Comparison of ENCODE assay signal across 9 mouse cellular contexts in genomic region chr11:97278456-97278855, GRCm38 (mm10). TPM values are rescaled to one million over a fixed set of nuclear protein-coding genes. Genes with fewer than 3 reads are reported as not detected.
A peak's percentile ranks its signal among the peaks of the same experiment; 100 is the strongest.
DNase-seq lines count a peak whose midpoint lies in the region; ATAC-seq and TF ChIP-seq lines count a peak whose summit lies in the region.
"Had no signal": no experiment of that assay in that cellular context is flagged by ENCODE, and none has a peak within 500 bp of the region (broad histone marks: within the 10 kb centered on the region; RNA-seq: fewer than 3 reads in every experiment).

No protein-coding gene starts in this region.

- H3K27ac ChIP-seq in heart, embryonic 11.5 days (ENCODE audit: low read depth, low read length), result peak overlapping the region; percentile 98; the same call in 1 of the 2 replicates
- H3K27ac ChIP-seq in ES-Bruce4 (ENCODE audit: insufficient read depth, low read length), result peak overlapping the region; percentile 76
- H3K27ac ChIP-seq in hindbrain, embryonic 11.5 days (ENCODE audit: low read depth, low read length), result no peak overlapping the region
- peak overlapping the region; percentile 99 for H3K27ac ChIP-seq in midbrain, embryonic 10.5 days (replicated peaks)

- TF ChIP-seq POLR2A in ES-Bruce4 (IDR thresholded peaks at IDR 0.05; ENCODE audit: insufficient read depth, low read length), result no peak

- no peak for TF ChIP-seq CTCF in ES-Bruce4 (IDR thresholded peaks at IDR 0.05; ENCODE audit: low read depth, low read length)

- peak overlapping the region; percentile 99; the same call in 1 of the 2 replicates for H3K9ac ChIP-seq in heart, embryonic 11.5 days (ENCODE audit: low read depth, low read length)
- peak overlapping the region; percentile 99 for H3K9ac ChIP-seq in ES-Bruce4 (ENCODE audit: low read depth, poor library complexity, severe bottlenecking)
- peak overlapping the region; percentile 99 for H3K9ac ChIP-seq in hindbrain, embryonic 11.5 days (ENCODE audit: low read depth, low read length)

- H3K4me2 ChIP-seq in heart, embryonic 11.5 days, result peak overlapping the region; percentile 74
- peak overlapping the region; percentile 48 for H3K4me2 ChIP-seq in hindbrain, embryonic 11.5 days (replicated peaks; ENCODE audit: low read depth, low read length)

- H3K36me3 ChIP-seq in heart, embryonic 11.5 days (ENCODE audit: control insufficient read depth, insufficient read depth, low read length), result no peaks in the 10 kb centered on the region
- no peaks in the 10 kb centered on the region for H3K36me3 ChIP-seq in ES-Bruce4 (ENCODE audit: control insufficient read depth, insufficient read depth, low read length, poor library complexity, severe bottlenecking)
- H3K36me3 ChIP-seq in hindbrain, embryonic 11.5 days (ENCODE audit: control insufficient read depth, insufficient read depth, low read length), result no peaks in the 10 kb centered on the region
- peaks cover 16% of the 10 kb centered on the region for H3K36me3 ChIP-seq in midbrain, embryonic 10.5 days

- WGBS in heart, embryonic 11.5 days (ENCODE audit: insufficient replicate concordance), result 81% methylated on average over 6 of the region's 6 CpGs
- 79% methylated on average over 6 of the region's 6 CpGs for WGBS in hindbrain, embryonic 11.5 days
- WGBS in midbrain, embryonic 10.5 days, result 87% methylated on average over 6 of the region's 6 CpGs

- no peak for TF ChIP-seq EP300 in ES-Bruce4 (IDR thresholded peaks at IDR 0.05; ENCODE audit: insufficient read depth, low read depth, low read length)

- H3K4me1 ChIP-seq in heart, embryonic 11.5 days (ENCODE audit: control insufficient read depth, insufficient read depth, low read length), result peaks cover 14% of the 10 kb centered on the region
- H3K4me1 ChIP-seq in ES-Bruce4 (ENCODE audit: control insufficient read depth, insufficient read depth, low read length), result no peaks in the 10 kb centered on the region
- H3K4me1 ChIP-seq in hindbrain, embryonic 11.5 days (replicated peaks; ENCODE audit: control insufficient read depth, insufficient read depth, low read length), result peaks cover 5% of the 10 kb centered on the region
- H3K4me1 ChIP-seq in midbrain, embryonic 10.5 days, result peaks cover 24% of the 10 kb centered on the region

- ATAC-seq in heart, embryonic 11.5 days (replicated peaks; ENCODE audit: insufficient number of reproducible peaks, low FRiP score, low TSS enrichment), result no peak
- no peak for ATAC-seq in hindbrain, embryonic 11.5 days (ENCODE audit: low FRiP score)

- H3K9me3 ChIP-seq in heart, embryonic 11.5 days (replicated peaks; ENCODE audit: control insufficient read depth, low read length), result no peaks in the 10 kb centered on the region
- no peaks in the 10 kb centered on the region for H3K9me3 ChIP-seq in ES-Bruce4 (replicated peaks; ENCODE audit: control insufficient read depth, insufficient read depth, low read length, poor library complexity, severe bottlenecking)
- H3K9me3 ChIP-seq in hindbrain, embryonic 11.5 days (ENCODE audit: control insufficient read depth, low read length), result no peaks in the 10 kb centered on the region
- 0 out of 2 replicates have a peak, but pooled peaks cover 3% of the 10 kb centered on the region for H3K9me3 ChIP-seq in midbrain, embryonic 10.5 days (replicated peaks)

- DNase-seq in heart, adult 9 months (ENCODE audit: low spot score in 2 of 2), result no peak
- DNase-seq in hindbrain, embryonic 11.5 days (ENCODE audit: low spot score), result no peak
- DNase-seq in midbrain, embryonic 10.5 days (ENCODE audit: low spot score), result no peak
- no peak for DNase-seq in urinary bladder, postnatal 4 days (ENCODE audit: low spot score in 2 of 2)
- DNase-seq in thymus, postnatal 25 days, result no peak
- no peak for DNase-seq in urinary bladder, postnatal 10 days (ENCODE audit: low spot score)
- DNase-seq: kidney, adult 9 months had no signal

- peak overlapping the region; percentile 100 for H3K4me3 ChIP-seq in heart, embryonic 11.5 days (ENCODE audit: low read depth, low read length)
- peak overlapping the region; percentile 95 for H3K4me3 ChIP-seq in ES-Bruce4 (ENCODE audit: low read depth, low read length)
- peak overlapping the region; percentile 99 for H3K4me3 ChIP-seq in hindbrain, embryonic 11.5 days (ENCODE audit: low read depth, low read length)
- H3K4me3 ChIP-seq in midbrain, embryonic 10.5 days, result peak overlapping the region; percentile 98

- no peaks in the 10 kb centered on the region for H3K27me3 ChIP-seq in heart, embryonic 11.5 days (ENCODE audit: control insufficient read depth, insufficient read depth, low read length)
- no peaks in the 10 kb centered on the region for H3K27me3 ChIP-seq in ES-Bruce4 (ENCODE audit: control insufficient read depth, insufficient read depth, low read length, poor library complexity, severe bottlenecking)
- no peaks in the 10 kb centered on the region for H3K27me3 ChIP-seq in hindbrain, embryonic 11.5 days (ENCODE audit: control insufficient read depth, insufficient read depth, low read length)
- peaks cover 4% of the 10 kb centered on the region; the same call in 1 of the 2 replicates for H3K27me3 ChIP-seq in midbrain, embryonic 10.5 days (ENCODE audit: low read depth, poor library complexity, severe bottlenecking)

RNA-seq across cellular contexts. Expression of gene Npepps, which starts 2.0 kb away (rescaled TPM):
- polyA plus RNA-seq in heart, embryonic 11.5 days (2014; fragmentation: Nextera tagmentation; extraction: Ambion mirVana), result 78.0 and 79.8 TPM in 2 replicates
- polyA plus RNA-seq in ES-Bruce4 (2011; ENCODE audit: insufficient read depth, insufficient read length, low read depth, missing spikeins), result 213 and 223 TPM in 2 replicates
- 93.6 and 108 TPM in 2 replicates for polyA plus RNA-seq in hindbrain, embryonic 11.5 days (2014; fragmentation: Nextera tagmentation; extraction: Ambion mirVana)
- polyA plus RNA-seq in midbrain, embryonic 10.5 days (2016; fragmentation: Nextera tagmentation; extraction: Ambion mirVana), result 108 and 114 TPM in 2 replicates

RNA-seq across cellular contexts. Expression of gene Mrpl45, which starts 37.1 kb away (rescaled TPM):
- 64.2 and 70.3 TPM in 2 replicates for polyA plus RNA-seq in heart, embryonic 11.5 days (2014; fragmentation: Nextera tagmentation; extraction: Ambion mirVana)
- 92.7 and 103 TPM in 2 replicates for polyA plus RNA-seq in ES-Bruce4 (2011; ENCODE audit: insufficient read depth, insufficient read length, low read depth, missing spikeins)
- polyA plus RNA-seq in hindbrain, embryonic 11.5 days (2014; fragmentation: Nextera tagmentation; extraction: Ambion mirVana), result 51.4 and 52.9 TPM in 2 replicates
- polyA plus RNA-seq in midbrain, embryonic 10.5 days (2016; fragmentation: Nextera tagmentation; extraction: Ambion mirVana), result 61.7 and 69.5 TPM in 2 replicates
